Mouse (Mus musculus): ENCODE results near the gene Tmem108. TPM values are rescaled to one million over a fixed set of nuclear protein-coding genes. Genes with fewer than 3 reads are reported as not detected.

Gene Tmem108
- total RNA-seq, 2 experiments from 2014 or later, result not detected

GRCm38 (mm10) chr9:103591962-103592361 lies 169.7 kb downstream of the Tmem108 start:
- no peak for DNase-seq (ENCODE audit: low spot score)

GRCm38 (mm10) chr9:103590801-103591200 lies 170.8 kb downstream of the Tmem108 start:
- DNase-seq (ENCODE audit: low spot score), result no peak

- no peak for DNase-seq (ENCODE audit: low spot score)
Measured at GRCm38 (mm10) chr9:103584865-103585264, 176.8 kb downstream of the Tmem108 start.

GRCm38 (mm10) chr9:103582249-103582961 lies 179.2 kb downstream of the Tmem108 start:
- no peak for DNase-seq (ENCODE audit: low spot score)

DNA sequence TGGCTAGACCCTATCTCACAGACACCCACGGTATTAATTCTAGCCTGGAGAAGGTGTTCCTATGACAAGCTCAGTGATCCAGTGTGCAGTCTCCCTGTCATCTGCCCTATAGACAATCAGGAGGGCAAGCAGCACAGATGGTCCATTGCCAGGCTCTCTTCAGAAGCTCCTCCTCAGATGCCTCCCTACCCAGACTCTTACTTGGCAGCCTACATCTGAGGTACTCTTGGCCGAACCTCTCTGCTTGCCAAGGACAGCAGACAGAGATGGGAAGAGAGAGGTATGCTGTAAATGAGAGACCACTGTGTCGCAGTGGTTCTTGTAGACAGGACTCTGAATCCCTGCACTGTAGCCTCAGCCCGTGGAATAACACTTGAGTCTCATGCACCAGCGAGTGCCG lies 181.0 kb downstream of the Tmem108 start:
- no peak for DNase-seq (ENCODE audit: low spot score)

GRCm38 (mm10) chr9:103580186-103580585 lies 181.5 kb downstream of the Tmem108 start:
- DNase-seq (ENCODE audit: low spot score), result no peak

DNA sequence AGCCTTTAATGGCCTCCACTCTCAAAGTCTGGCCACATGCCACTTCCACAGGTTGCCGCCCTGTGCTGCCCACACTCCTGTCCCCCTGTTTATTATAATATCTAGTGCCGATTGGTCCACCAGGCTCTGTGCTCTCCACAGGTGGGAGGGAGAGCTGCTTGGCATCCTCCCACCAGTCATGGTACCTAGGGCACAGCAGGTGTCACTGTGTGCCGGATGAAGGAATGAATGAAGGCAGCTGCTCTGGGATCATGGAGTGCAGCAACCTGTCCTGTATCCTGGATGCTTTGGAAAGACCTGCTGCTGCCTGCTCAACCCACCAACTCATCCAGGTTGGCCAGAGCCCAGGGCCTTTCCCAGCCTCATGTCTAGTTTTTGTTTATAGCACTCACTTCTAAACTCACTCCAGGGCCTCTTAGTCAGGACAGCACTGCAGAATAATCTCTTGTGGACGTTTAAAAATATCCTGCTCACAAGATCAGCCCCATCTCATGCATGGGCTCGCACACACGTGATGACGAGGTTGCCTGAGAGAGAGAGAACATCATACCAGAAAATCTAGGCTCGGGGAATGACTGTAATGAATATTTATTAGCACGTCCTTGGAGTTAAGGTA lies 182.1 kb downstream of the Tmem108 start:
- no peak for DNase-seq (ENCODE audit: low spot score)

GRCm38 (mm10) chr9:103577731-103578130 lies 183.9 kb downstream of the Tmem108 start:
- DNase-seq (ENCODE audit: low spot score), result no peak

- no peak for DNase-seq (ENCODE audit: low spot score)
Measured at GRCm38 (mm10) chr9:103577181-103577580, 184.5 kb downstream of the Tmem108 start.

- no peak for DNase-seq (ENCODE audit: low spot score)
Measured at GRCm38 (mm10) chr9:103575901-103576300, 185.7 kb downstream of the Tmem108 start.

DNA sequence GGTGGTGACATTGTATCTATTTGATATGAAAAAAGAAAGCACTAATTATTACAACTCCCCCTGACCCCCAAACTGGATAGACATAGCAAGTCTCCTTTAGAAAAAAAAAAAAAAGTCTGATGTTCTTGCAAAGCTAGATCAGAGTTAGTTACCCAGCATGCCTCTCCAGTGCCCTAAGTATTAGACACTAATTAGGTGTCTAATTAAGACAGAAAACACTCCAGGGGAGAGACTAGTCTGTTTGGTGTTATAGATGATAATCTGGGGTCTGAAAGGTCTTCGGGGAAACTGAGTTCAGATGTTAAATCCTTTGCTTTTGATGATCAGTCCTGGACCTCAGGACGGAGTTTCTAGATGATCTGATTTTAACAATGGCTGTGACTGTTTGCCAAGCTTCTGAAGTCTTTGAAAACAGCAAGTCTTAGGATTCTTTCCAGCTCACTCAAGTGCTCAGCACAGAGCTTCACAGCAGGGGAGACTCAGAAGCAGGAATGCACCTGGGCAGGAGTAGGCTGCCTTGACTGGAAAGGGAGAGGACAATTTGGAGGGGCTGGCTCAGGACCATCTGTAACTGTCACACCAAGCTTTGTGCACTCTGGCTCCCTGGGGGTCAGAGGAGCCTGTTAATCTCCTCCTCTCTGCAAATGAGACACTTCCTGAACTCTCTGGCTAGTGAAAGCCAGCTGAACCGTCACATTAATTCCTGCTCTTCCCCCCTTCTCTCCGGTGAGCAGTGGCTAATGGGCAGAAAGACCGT lies 187.5 kb downstream of the Tmem108 start:
- DNase-seq (ENCODE audit: low spot score), result no peak

- DNase-seq (ENCODE audit: low spot score), result no peak
Measured at GRCm38 (mm10) chr9:103570158-103570741, 191.4 kb downstream of the Tmem108 start.

DNA sequence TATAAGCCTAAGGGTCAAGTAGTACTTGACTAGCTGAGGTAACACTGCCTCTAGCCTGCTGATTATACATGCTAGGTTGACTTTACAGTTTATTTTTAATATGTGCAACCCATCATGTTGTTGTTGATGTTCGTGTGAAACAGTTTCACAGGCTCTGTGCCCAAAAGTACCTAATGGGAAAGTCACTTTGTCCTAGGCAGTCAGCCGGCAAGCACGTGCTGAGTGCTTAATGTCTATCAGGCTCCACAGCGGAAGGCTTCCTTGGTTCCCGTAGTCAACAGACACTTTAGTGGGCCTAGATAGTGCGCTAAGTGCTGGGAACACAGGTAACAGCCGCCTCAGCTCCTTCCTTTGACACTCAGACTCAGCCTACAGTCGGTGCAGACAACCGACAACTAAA lies 192.7 kb downstream of the Tmem108 start:
- no peak for DNase-seq (ENCODE audit: low spot score)

GRCm38 (mm10) chr9:103565186-103565585 lies 196.5 kb downstream of the Tmem108 start:
- DNase-seq (ENCODE audit: low spot score), result no peak

GRCm38 (mm10) chr9:103563864-103564610 lies 197.6 kb downstream of the Tmem108 start:
- no peak for DNase-seq (ENCODE audit: low spot score)

DNA sequence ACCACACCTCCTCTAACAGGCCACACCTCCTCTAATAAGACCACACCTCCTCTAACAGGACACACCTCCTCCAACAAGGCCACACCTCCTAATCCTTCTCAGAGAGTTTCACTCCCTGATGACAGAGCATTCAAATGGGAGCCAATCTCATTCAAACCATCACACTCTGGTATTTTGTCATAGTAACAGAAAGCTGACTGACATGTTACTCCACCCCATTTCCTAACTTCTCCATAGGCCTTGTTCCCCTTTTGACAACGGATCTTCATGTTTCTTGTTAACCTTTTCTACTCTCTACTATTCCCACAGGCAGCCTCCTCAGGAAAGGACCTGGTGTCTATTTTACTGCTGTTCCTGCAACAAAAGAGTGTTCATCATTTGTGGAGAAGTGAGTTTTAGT lies 199.6 kb downstream of the Tmem108 start:
- DNase-seq (ENCODE audit: low spot score), result no peak

GRCm38 (mm10) chr9:103558741-103559140 lies 202.9 kb downstream of the Tmem108 start:
- no peak for DNase-seq (ENCODE audit: low spot score)

- no peak for DNase-seq (ENCODE audit: low spot score)
Measured at GRCm38 (mm10) chr9:103558240-103558639, 203.4 kb downstream of the Tmem108 start.

DNA sequence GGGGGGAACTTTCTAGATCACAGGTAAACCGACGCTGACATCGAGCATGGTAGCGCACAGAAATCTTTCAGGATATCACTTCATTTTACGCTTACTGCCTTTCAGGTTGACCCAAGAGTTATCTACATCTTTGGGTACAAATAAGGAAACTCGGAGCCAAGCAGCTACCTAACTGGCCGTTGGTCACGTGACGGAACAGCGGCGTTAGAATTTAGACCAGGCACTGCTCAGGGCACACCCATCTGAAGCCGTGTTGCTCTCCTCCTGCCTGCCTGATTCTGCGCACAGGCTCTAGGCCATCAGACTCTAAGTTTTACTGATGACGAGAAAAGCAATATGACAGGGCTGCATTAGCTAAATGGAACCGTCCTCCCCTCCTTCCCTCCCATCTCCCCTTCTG lies 204.6 kb downstream of the Tmem108 start:
- DNase-seq (ENCODE audit: low spot score), result no peak

DNA sequence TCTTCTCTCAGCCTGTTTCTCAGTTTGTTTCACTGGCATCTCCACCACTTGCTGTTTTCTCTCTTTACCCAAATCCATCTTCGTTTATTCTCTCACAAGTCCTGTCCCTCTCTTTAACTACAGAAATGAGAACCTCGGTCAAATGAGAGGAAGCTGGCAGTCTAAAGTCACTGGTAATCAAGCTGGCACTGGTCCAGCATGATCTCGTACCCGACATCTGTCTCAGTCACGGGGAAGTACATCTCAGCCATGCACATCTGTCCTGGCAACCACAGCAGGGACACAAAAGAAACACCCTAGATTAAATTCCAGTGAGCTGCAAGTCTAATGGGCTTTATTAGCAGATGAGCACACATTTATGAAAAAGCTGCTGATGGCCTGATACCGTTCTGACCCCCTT lies 206.3 kb downstream of the Tmem108 start:
- no peak for DNase-seq (ENCODE audit: low spot score)

DNA sequence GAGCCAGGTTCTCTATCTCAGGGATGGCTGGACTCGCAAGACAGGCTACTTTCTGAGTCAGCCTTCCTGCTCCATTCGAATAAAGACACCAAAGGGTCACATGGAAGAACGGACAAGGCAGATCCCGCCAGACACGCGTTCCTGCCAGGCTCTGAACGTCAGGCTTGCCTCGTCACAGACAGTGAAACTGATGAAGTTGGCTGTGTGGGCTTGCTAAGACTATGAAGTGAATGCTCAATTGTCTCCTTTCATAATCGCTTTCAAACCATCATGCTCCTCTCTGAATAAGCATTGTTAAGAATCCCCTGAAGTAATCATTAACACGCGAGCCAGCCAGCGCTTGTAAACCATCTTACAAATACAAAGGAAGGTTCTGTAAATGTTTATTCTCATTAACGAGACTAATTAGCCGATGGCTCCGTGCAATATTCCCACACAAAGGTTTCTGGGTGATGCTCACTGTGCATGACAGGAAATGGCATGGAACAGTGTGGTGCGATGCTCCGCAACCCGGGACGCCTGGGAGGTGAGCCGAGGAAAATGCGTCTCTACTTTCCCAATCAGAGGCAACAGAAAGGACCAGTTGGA lies 210.9 kb downstream of the Tmem108 start:
- DNase-seq (ENCODE audit: low spot score), result no peak

Data from gastrocnemius, adult 18-20 months (tissue).